Mouse (Mus musculus) cerebellum, adult 9-11 months (tissue): ENCODE measurements around the gene Kcnk16.
"Not testable (repeated sequence)": the region's sequence is repeated elsewhere in the genome, so short reads cannot be mapped to it uniquely, and the experiment has no call there.

ENCODE experiments used
- DNase-seq: peaks from one replicate; pipeline ENCODE4 v3.0.0; 2022

Gene Kcnk16

DNA sequence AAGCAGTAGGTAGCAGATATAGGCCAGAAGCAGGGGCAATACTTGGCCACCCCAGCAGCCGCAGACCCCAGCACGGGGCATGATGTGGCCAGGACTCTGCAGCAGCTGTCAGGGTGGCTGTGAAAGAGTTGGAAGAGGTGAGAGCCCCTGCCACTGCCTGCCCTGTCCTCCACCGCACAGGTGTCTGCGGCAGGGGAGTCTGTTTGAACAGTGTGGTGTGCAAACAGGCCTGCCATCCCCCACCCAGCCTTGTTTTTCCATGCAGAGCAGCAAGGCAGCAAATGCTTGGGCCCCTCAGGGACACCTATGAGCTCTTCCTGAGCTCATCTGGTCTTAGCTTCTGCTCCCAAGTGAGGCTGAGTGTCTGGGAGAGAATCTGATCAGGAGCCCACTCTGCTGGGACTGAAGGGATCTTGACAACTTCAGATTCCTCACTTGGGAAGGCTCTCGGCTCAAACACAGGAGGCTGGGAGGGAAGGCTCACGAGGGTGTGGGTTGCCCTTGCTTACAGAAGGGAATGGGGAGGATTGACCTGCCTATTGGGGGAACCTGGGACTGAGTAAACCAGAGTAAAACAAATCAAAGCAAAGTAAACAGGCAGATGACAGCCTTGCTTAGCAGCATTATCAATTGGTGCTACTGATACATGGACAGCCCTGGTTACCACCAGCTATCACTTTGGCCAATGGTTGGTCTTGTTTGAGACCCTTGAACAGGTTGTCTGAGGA, at the start of gene Kcnk16:
Gene Kcnk16 (minus strand): TSS at position 118 of the 728 bp plus-strand sequence.
- DNase-seq = no peak

DNA sequence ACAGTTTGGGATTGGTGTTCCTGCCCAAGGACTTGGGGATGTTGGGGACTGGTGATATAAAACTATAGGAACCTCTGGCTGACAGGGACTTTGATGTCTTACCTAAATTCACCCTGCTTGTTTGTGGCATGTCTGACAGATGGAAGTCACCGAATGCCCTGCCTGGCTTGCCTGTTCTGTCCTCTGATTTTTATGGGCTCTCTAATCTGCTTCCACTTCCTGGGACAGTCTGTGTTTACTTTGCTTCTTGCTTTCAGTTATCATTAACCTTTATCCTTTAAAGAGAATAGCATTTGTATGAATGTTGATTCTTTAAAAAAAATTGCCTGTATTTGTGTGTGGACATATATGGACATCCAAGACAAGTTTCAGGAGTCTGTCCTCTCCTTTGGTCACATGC, 46.1 kb upstream of the Kcnk16 start:
- no peak for DNase-seq

- not testable (repeated sequence) for DNase-seq
Measured at GRCm38 (mm10) chr14:20305085-20305484, 36.1 kb upstream of the Kcnk16 start.

DNA sequence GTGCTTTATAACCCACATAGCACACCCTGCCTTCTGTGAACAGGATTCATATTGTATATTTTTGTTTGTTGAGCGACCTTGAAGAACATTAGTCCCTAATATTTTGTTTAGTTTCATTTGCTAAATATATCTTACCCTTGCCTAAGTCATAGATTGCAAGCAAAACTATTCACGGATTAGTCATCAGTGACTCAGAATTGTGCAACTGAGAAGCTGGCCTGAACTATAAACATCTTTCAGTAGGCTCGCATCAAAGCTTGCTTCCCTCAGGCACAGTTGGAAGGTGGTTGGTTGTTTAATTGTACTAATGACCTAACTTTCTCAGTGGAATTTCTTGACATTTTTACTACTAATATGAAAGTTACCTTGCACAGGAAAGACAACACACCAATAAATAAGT, 29.1 kb upstream of the Kcnk16 start:
- DNase-seq = no peak

GRCm38 (mm10) chr14:20297616-20298015, 28.6 kb upstream of the Kcnk16 start:
- DNase-seq = no peak

GRCm38 (mm10) chr14:20294947-20295346, 25.9 kb upstream of the Kcnk16 start:
- DNase-seq = no peak

DNA sequence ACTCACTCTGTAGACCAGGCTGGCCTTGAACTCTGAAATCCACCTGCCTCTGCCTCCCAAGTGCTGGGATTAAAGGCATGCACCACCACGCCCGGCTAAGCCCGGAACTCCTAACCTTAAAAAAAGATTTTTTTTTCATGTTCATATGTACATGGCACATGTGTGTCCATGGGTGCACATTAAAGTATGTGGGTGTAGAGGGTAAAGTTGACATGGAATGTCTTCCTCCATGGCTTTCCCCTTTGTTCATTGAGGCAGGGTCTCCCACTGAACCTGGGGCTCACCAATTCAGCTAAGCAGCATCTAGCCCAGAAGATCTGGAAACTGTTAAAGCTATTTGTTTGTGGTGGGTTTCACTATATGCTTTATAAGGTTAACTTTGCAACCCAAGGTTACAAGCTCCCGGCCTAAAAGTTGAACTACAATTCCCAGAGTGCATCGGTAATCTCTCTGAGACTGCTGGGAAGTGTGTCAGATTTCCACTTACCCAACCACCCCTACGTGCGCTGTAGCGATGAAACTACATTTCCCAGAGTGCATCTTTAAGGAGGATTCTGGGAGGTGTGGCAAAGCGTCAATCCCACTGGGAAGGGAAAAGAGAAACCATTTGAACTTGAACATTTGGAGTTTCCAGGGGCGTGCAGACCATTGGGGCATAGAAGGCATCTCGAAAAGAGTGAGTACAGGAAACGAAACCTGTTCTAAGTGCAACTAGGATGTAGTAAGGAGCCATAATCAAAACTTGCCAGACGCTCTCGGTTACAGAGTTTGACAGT, 25.3 kb upstream of the Kcnk16 start, which contains the start of gene Nudt13:
Gene Nudt13 (plus strand): TSS at position 581 of the 776 bp plus-strand sequence.
- peak; percentile 92 for DNase-seq

DNA sequence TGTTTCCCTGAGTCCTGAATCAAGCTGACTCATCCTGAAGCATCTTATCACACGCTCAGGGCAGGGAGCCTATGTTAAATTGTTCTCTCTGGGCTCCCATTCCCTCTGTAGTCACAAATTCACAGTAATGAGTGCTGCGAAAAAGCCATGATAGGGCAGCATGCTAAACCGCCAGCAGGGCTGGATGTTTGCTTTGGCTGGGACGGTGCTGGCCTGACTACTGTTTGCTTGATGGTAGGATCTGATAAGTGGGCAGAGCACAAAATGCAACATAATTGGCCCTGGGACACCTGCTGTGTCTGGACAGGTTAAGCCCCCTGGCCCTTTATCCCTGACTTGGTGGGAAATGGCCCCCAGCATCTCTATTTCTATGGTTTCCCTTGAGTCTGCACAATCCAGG, 22.4 kb upstream of the Kcnk16 start:
- DNase-seq = peak; percentile 8

DNA sequence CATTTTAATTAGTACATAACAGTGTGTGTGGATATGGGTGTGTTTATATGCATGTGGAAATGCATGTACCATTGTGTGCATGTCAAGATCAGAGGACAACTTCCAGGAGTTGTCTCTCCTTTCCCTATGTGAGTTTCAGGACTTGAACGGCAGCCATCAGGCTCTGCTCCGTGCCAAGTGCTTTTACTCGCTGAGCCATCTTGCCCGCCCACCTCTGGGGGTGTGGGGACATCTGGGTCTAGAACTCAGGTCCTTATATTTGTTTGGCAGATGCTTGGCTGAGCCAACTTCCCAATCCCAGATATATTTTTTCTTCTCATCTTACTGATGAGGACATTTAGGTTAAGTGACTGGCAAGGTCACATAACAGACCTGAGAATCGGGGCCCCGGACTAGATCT, 578 bp downstream of the Kcnk16 start:
- no peak for DNase-seq

GRCm38 (mm10) chr14:20262346-20262745, 6.7 kb downstream of the Kcnk16 start:
- no peak for DNase-seq

DNA sequence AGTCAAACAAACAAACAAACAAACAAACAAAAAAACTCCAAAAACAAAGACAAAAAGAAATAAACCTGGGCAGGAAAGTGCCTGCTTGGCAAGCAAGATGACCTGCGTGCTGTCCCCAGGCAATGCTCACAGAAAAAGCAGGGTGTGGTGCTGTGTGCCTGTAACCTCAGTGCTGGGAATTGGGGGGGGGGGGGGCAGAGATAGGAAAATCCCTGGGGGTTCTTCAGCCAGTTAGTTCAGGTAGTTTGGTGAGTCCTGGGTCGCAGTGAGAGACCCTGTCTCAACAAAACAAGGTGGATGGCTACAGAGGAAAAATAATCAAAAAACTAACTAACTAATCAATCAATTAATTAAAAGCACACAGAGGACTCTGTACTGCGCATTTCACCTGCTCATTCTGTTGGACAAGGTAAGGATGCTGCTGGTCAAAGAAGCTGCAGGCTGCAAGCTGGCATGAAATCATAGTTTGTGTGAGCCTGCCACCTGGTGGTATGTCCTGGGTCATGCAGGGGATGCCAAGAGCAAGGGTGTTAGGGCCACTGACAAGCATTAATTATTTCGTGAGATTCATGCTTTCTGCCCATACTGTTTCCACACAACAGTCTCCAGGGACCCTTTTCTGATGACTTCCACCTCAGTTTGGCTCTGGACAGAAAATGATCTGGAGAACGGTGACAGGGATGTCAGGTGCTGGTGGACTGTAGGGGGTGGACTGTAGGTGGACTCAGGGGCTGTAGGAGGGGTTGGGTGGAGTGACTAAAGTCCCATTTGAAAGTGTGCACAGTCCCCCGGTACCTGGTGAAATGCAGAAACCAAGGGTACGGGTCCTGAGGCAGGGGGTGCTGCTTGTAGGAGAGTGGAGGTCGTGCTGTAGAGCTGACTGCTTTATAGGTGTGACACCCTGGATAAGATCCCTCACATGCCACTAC, 10.6 kb downstream of the Kcnk16 start:
- DNase-seq = peak; percentile 54

DNA sequence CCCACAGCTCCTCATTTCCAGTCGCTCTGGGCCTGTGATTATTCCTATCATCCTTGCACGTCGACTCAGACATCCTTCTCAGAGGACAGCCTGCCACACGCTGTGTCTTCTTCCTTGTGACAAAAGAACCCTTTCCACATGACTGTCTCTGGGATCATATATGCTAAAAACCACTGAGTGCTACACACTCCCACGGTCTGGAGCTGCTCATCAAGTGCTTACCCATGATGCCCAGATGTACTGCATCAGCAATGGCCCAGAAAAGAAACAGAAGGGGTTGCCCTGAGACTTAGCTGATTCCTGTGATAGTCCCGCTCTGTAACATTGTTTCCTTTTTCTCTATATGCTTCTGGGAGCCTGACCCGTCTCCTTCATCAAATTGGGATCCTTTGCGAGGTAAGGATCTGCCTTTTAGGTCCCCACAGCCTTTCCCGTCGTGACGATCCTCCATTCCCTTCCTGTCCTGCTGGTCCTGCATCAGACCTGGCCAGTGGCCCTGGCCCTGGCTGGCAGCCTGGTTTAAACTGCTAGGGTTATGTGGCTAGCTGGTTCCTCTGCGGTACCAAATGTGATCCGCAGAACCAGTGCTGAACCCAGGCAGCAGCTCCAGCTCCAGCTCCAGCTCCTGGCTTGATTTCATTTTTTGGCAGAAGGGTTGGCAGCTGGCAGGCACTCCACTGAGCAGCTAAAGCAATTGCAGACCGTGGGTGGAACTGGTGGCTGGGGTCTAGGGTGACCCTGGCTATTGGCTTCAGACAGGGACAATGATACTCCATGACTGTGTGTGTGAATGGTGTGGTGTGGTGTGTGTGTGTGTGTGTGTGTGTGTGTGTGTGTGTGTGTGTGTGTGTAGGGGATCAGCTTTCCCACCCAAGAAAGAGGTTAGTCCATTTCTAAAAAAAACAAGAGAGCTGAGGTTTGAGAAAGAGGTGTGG, 18.5 kb downstream of the Kcnk16 start:
- DNase-seq = peak; percentile 16

- no peak for DNase-seq
Measured at GRCm38 (mm10) chr14:20248001-20248400, 21.0 kb downstream of the Kcnk16 start.

- no peak for DNase-seq
Measured at GRCm38 (mm10) chr14:20246811-20247266, 22.2 kb downstream of the Kcnk16 start.

DNA sequence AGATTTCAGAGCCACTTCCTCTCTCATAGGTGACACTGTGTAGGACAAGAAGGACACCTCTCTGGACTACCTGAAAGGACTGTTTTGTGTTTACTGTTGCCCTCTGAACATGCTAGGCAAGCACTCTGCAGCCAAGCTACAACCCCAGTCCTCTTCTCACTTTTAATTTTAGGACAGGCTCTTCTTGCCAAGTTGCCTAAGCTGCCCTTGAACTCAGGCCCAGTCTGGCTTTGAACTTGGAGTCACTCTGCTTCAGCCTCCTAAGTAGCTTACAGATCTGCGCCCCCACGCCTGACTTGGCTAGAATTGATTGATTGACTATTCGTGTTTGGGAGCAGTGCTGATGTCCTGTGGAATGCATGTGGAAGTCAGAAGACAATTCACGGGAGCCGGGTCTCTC, 23.1 kb downstream of the Kcnk16 start:
- no peak for DNase-seq

- DNase-seq = no peak
Measured at GRCm38 (mm10) chr14:20245318-20245717, 23.7 kb downstream of the Kcnk16 start.

- DNase-seq = no peak
Measured at GRCm38 (mm10) chr14:20243158-20243557, 25.8 kb downstream of the Kcnk16 start.

DNA sequence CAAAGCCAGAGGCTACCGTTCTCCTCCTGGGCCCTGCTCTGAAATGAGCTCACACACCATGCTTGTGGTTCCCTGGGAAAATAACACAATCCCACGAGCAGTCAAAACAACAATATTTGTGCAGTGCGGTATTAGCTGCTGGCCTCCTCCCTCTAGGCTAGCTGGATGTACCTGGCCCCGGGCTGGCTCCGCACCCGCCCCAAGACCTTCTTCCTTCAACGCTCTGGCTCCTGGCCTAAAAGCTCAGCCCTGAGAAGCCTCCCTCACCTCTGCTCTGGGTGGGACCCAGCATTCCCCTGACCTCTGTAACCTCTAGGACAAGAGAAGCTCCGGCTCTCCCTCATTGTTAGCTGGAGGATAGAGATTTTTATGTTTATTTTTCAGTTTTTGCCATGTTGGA, 26.5 kb downstream of the Kcnk16 start:
- no peak for DNase-seq

GRCm38 (mm10) chr14:20234403-20234802, 34.6 kb downstream of the Kcnk16 start:
- no peak for DNase-seq

DNA sequence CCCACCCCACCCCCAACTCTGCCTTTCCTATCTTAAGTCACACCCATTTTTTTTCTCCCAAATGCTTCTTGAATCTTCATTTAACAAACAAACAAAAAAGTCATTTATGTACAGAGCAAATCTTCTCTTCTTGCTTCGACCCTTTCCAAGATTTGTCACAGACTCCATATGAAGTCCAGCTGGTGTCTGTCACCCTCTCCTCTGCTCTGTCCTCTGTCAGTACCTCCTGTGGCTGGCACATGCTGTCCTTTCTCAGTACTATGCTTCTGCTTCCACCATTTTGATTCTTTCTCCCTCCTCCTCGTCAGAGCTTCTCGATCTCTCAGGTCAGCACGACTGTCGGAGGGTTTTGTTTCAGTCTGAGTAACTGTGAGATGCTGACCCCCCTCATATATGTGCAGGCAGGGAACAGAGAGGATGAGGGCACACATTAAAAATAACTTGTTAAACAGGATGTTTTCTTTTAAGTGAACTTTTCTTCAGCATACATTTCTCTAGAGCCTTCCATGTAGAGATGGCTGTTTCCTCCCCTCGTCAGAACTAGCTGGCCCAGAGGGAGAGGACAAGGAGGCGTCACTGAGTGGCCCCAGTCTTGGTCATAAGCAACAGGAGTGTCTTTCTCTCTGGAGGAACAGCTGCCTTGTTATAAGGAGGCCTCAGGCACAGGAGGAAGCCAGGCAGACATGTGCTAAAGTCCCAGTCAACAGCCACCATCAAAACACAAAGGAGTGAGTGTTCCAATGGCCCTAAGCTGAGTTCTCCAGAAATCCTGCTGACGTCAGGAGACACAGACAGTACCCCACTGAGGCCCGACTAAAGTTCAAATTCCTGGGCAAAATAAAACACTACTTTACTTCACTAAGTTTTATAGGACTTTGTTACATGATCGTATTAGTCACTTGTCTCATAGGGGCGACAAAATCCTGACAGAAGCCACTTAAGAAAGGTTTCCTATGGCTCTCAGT, 35.7 kb downstream of the Kcnk16 start:
- DNase-seq = no peak

DNA sequence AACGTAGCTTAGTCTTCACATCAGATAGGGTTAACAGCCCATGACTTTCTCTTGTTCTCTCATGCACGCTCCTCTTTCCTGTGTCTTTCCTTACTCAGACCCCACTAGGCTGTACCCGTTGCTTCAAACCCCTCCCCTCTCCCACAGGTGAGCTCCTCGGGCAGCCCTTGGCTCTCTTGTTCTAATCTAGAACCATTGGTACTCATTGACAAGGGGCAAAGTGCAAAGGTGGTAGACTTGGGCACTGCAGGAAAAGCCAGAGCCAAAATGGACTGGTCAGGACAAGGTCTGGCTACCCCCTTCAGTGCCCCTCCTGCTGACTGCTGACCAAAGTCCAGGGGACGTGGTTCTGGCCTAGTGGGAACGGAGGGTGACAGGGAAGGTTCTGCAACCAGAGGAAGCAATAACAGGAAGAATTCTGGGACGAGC, 38.9 kb downstream of the Kcnk16 start:
- no peak for DNase-seq
